Mouse (Mus musculus): ENCODE results near the gene Fam216b.

DNA sequence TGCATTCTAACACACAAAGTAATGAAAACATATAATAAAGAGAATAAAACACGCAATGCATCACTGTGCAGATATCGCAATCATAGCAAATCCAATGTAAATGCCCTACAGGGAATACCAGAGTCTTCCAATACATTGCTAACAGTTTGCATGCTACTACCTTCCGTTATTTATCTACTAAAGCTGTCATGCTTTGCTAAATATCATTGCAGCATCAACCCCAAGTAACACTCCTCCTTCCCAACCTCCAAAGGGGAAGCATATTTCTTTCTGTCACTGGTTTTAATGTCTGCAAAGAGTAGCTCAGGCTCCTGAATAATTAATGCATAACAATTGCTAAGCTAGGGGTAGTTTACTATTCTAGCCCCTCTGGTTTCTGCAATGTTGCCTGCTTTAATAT lies 40.5 kb downstream of the Fam216b start:
- TF ChIP-seq CTCF (IDR thresholded peaks at IDR 0.05; ENCODE audit: borderline replicate concordance, control insufficient read depth, extremely low read depth, insufficient read depth, low read length, poor library complexity) (no peak), POLR2A (IDR thresholded peaks at IDR 0.05; ENCODE audit: control insufficient read depth, extremely low read depth, insufficient read depth, low read length, poor library complexity) (no peak)

Data from thymus, adult 2 months (tissue).